Mouse (Mus musculus): ENCODE data around the gene Dmxl2.

Gene Dmxl2

DNA sequence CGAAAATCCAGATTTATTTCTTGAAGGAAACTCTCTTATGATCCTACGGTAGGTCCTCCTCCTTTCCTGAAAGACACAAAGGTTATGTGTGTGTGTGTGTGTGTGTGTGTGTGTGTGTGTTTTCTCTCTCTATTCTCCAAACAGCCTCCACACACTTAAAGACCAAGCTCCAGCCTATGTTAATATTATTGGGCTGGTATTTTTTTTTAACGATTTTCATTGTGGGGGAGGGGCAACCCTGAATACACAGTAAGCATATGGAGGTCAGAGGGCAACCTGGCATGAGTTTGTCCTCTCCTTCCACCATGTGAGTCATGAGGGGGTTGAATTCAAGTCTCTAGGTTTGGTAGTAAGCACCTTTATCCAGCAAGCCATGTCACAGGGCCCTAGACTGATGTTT is 1.6 kb downstream of the Dmxl2 start:
- no peak for DNase-seq (ENCODE audit: low read depth, low spot score)

DNA sequence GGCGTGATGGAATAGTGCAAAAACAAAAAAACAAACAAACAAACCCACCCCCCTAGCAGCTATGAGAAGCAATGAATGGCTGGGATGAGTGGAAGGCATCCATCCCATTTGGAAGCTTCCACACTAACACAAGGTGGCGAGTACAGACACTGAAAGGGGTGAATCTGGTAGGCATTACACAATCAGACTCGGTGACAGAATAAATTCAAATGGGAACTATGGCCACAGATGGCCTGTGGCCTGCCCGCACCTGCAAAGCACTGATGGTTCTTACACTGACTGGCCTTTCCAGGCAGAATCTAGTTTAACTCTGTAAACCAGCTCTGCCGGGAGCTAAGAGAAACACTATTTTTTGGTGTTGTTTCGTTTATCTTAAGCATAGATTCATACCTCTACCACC is 2.1 kb downstream of the Dmxl2 start:
- DNase-seq (ENCODE audit: low read depth, low spot score) = no peak

DNA sequence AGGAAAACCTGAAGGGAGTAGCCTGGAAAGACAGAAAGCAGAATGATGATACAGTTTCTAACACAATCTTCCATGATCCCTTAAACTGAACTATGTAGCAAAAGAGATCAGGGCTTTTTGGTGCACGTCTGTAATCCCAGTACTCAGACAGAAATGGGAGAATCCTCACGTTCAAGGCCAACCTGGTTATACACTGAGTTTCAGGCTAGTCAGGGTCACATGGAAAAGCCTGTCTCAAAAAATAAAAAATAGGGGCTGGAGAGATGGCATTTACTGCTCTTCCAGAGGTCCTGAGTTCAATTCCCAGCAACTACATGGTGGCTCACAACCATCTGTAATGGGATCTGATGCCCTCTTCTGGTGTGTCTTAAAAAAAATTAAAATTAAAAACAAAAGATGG is 11.0 kb downstream of the Dmxl2 start:
- DNase-seq (ENCODE audit: low read depth, low spot score) = no peak

DNA sequence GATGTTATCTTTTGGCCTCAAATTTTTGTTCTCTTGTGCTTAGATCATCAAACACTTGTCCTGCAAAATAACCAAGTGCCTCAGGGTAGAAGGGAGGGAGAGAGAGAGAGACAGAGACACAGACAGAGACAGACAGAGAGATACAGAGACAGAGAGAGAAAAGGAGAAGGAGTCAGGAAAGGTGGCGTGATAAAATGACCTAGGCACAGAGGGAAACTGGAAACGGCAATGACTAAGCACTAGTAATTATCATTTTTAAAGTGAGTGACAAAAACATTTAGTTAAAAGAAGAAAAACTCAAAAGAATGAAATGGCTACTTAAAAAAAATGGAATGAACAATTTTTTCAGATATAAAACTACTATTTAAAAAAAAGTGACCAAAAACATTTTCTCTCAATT is 11.8 kb downstream of the Dmxl2 start:
- DNase-seq (ENCODE audit: low read depth, low spot score) = no peak

DNA sequence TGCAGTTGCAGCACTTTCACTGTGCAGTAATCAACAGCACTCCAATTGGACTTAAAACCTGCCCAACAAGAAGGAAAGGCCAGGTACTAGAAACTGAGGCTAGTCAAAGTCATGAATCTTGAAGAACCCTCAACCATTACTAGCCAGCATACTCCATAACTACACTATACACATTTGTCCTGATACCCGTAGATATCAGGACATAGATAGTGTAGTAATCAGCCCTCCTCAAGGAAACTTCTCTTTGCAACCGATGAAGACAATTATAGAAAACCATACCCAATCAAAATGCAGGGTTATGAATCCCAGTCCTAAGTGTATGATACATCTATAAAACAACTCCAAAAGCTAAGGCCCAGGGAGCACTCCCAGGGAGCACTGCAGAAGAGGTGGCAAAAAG is 16.5 kb downstream of the Dmxl2 start:
- no peak for DNase-seq (ENCODE audit: low read depth, low spot score)

DNA sequence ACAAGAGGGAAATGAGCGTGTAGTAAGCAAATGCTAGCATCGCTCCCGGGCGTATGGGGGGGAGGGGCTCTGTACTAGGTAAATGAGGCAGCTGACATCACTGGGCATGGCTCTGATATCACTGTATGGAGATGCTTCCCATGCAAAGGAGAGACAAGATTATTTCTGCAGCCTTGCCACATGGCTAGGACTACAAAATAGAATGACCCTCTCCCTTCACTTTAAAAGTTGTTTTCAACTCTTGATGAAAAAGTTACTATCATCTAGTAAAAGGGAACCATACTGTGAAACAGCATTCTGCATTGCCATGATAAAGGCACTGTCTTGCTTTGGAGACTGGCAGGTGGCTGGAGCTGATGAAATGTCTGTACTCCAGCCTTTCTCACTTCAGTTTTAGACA is 18.2 kb downstream of the Dmxl2 start:
- no peak for DNase-seq (ENCODE audit: low read depth, low spot score)

DNA sequence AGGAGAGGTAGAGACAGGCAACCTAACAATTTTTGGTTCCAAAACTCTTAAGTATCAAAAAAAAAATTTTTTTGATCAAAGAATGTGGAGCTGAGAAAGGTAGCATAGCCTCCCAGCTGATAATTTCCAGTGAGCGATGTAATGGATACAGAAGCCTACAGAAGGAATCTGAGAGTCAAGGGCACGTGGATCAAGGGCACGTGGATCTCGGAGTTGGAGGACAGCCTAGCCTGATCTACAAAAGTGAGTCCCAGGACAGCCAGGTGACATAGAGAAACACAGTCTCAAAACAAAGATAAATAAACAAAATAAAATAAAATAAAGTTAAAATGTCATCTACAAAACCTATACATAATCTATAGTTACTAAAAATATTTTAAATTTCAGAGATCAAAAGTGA is 18.7 kb downstream of the Dmxl2 start:
- no peak for DNase-seq (ENCODE audit: low read depth, low spot score)

DNA sequence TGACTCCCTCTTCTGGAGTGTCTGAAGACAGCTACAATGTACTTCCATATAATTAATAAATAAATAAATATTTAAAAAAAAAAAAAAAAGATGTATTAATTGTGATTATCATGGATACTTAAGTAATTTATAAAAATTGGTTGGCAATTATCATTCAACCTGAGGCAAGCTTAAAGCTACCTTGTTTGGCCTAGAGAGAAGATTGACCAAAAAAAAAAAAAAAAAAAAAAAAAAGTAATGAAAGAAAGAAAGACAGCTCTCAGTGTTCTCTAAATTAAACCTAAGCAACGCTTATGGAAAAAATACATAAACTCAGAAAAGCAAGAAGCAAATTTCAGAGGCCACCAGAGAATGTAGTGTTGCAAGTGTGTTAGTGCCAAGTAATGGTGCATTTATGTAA is 22.4 kb downstream of the Dmxl2 start:
- DNase-seq (ENCODE audit: low read depth, low spot score) = no peak

DNA sequence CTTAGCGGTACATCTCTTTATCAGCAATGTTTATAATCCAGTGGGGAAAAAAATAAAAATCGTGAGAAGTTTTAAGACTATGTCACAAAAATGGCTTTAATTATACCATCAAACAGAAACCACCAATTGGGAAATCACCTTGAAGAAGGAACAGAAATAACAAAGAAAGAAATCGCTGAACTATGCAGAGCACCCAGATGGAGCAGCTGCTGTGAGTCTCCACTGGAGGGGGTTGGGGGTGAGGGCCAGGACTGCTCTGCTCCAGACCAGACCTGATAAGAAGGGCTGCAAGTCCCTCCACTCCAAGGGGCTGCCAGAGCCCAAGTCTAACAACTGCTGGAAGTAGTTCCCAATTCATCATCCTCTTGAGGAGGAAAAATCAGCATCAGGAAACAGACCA is 23.3 kb downstream of the Dmxl2 start:
- DNase-seq (ENCODE audit: low read depth, low spot score) = no peak

DNA sequence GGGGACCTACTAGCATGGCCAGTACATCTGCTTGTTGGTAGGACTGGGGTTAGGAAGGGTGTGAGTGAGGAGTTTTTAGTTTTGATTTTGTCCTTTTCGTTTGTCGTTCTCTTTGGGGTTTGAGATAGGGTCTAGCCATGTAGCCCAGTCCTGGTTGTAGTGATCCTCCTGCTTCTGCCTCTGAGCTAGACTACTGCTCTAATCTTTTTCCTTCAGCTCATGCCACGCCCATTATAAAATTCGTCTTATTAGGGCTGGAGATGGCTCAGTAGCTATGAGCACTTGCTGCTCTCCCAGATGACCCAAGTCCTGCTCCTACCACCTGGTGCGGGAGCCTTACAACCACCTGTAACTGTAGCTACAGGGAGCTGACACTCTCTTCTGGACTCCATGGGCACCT is 26.9 kb downstream of the Dmxl2 start:
- DNase-seq (ENCODE audit: low read depth, low spot score) = no peak

DNA sequence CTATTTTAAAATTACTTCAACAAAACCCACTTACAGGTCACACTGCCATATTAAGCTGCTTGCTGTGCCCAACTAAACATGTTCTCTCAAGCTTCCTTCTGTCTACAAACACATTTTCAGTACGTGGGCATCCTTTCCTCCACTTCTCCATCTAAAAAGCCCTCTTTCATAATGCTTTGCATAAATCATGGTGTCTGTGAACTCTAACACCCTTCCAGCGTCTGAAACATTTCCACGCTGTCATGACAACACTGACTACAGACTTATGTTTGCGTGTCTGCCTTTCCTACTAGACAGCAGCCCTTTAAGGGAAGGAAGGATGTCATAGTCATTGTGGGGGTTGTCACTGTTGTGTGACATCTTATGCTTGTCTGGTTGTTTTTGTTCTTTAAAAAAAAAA is 27.4 kb downstream of the Dmxl2 start:
- no peak for DNase-seq (ENCODE audit: low read depth, low spot score)

DNA sequence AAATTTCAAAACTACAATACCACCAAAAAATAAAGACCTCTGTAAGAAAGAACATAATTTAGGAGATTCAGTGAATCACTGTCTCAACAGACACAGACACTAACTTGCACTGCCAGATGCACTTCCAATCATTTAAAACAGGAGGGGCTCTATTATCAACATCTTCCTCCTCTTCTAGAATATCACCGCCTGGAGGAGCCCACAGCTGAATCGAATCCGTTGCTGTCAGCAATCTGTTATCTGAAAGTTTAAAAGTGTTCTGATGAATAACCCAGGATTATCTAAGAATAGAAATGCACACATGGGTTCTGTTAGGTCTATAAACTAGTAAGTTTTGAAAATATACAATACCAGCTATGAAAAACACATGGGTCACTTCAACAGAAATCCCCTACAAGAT is 28.6 kb downstream of the Dmxl2 start:
- DNase-seq (ENCODE audit: low read depth, low spot score) = no peak

DNA sequence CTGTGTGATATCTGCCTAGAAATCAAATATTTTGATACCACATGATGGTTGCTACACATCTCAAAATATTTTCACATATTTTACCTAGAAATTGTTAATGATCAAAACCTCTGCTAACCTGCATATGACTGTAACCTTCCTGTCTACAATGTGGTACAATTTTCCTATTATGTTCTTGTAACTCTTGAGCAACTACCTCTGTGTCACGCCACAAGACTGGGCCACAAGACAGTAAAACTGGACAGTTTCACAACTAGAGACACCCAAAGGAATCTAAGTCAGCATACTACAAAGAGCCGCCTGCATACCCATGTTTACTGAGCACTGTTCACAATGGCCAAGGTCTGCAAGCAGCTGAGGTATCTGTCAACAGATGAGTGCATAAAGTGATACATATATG is 32.1 kb downstream of the Dmxl2 start:
- DNase-seq (ENCODE audit: low read depth, low spot score) = no peak

DNA sequence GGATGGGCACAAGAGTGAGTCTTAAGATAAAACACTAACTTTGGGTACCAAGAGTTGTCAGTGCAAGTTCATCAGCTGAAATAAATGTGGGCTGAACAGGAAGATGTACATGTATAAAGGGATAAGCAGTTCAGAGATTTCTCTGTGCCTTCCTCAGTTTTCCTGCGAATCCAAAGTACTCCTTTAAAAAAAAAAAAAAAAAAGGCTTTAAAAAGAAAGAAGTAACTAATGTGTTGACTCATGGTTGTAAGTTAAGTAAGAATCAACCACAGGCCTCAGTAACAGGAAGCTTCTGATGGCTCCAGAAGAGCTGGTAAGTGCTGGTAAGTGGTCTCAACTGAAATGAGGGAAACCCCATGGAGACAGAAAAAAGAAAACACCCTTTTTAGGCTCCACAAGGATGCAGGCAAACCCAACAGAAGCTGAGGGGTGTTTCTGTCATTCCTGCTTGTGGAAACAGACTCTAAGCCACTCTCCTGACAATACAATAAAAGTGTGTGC is 33.9 kb downstream of the Dmxl2 start:
- no peak for DNase-seq (ENCODE audit: low read depth, low spot score)

DNA sequence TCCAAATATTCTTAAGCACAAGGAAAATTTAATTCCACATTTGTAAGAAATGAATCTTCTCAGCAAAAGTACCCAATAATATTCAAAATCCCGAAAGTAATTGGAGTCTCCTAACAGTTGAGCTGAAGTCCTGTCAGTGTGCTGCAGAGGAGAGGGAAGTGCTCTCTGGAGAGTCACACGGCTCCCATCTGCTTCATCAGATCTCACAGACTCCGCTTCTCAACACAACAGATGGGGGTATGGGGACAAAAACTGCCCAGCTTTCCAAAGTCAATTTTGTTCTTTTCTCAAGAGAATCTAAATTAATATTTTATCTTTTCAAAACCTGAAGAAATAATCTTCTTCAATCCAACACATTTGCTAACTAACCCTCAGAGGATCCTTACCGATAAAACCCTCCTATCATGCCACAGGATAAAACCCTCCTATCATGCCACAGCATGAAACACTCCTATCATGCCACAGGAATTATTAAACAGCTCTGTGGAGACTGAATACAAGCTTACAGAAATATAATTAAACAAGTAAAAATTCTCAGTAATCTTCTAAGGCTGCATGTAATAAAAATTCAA is 37.9 kb downstream of the Dmxl2 start:
- no peak for DNase-seq (ENCODE audit: low read depth, low spot score)

DNA sequence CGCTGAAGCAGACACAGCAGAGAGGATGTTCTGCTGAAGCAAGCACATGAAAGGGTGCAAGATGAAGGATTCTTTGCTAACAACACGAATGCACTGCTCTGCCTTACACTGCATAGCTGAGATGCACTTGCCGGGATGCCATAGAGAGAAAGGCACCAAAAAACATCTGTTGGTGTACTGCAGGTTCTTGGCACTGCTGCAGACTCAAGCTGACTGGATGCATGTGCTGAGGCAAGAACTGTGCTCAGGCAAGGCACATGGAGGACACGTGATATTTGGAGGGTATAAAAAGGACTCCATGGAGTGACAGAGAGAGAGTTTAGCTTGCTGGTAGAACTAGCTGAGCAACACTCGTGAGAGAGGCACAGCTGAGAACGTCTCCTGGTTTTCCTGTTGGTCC is 62.4 kb downstream of the Dmxl2 start:
- DNase-seq (ENCODE audit: low read depth, low spot score) = no peak

DNA sequence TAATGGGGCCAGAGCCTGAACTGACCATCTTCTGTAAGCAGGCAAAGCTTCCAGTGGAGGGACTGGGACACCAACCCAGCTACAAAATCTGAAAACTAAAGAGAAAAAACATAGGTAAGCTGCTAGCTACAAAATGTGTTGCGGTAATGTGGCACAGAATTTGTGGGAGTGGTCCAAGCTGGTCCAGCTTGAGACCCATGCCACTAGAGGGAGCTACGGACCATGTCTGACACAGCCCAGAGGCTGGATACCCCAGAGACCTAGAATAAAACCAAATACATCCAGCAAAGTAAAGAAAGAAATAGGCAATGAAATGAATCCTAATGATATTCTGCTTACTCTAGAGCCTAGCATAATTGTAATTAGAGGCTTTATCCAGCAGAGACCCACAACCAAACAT is 63.2 kb downstream of the Dmxl2 start:
- peak; percentile 16 for DNase-seq (ENCODE audit: low read depth, low spot score)

DNA sequence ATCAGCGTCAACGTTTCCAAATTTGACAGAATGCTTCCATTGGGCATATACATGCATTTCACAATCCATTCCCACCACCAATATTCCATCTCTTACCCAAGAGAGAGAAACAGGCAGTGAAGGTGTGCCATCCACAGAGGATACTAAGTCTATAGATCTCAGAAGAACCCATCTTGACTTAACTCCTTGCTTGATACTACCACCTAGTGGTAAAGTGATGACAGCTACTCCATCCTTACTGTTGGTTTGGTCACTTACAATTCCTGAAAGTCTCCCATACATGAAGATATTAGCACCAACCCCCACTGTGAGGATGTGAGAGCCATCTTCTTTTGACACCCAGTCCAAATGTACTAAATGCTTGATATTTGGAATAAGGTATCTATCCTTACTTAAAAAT is 85.2 kb downstream of the Dmxl2 start:
- DNase-seq (ENCODE audit: low read depth, low spot score) = no peak

DNA sequence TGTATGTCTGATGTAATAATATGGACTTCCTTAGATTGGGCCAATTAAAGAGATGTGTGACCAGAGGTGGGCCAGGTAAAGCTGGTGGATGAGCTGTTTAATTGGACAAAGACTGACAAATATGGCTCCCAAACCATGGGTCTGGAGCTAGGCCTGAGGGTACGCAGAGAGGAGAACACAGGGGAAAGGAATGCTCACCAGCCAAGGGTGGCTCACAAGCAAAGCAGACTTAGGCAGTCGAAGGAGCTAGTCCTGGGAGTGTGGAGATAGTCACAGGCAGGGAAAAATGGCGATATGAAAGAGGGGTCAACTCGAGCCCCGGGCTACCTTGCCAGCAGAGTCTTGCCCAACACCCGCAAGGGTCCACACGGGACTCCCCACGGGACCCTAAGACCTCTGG is 144.7 kb downstream of the Dmxl2 start:
- DNase-seq (ENCODE audit: low read depth, low spot score) = no peak

DNA sequence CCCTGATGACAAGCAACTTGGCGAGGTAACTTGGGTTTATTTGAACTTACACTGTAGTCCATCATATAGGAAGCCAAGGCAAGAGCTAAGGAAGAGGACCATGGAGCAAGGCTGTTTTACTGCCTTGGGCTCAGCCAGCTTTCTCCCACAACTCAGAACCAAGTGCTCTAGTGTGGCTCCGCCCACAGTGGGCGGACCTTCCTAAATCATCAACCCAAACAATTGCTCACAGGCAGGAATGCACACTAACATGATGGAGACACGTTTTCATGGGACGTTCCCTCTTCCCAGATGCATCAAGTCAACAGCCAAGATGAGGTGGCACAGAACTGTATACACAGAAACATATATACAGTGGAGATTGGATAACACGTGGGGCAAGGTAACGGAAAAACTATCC is 159.4 kb downstream of the Dmxl2 start:
- DNase-seq (ENCODE audit: low read depth, low spot score) = no peak

DNA sequence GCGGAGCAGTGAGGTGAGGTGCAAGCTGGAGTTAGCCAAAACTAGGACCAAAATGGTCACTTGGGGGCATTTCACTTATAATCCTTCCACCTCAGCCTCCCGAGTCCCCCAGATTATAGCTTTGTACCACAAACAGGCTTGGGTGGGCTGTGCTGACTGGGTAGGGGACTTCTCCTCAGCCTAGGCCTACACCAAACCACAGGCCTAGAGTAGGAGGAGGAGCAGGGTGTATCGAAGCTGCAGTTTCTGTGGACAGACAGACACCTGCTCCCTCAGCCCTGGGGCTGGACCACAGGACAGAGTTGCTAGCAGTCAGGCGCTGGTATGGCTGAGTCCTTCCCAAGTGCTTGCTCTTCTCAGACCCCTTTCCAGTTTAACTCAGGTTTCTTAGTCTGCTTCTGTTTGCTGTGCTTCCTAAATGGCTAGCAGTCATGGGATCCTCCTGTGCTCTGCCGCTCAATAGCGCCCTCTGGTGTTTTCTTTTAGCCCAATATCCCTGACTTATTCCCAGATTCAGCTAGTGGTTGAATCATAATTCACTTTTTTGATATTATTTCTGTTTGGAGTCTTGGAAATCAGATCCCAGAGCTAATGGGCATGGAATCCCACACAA is 164.8 kb downstream of the Dmxl2 start:
- DNase-seq (ENCODE audit: low read depth, low spot score) = peak; percentile 18

DNA sequence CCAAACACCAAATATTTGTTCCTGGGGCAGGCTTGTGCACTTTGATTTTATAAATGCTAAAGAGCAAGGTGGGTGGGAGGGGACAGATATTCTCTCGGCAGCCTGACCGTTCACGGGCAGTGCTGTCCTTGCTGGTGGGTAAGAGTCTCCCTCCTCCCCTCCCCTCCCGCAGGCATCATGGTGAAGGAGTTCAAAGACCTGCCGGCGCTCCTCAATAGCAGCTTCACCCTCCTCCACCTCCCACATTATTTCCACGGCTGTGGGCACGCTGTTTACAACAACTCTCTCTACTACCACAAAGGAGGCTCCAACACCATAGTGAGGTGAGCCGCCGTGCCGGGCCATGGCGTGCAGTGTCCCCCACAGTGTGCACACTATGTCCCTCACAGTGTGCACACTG is 165.8 kb downstream of the Dmxl2 start:
- no peak for DNase-seq (ENCODE audit: low read depth, low spot score)

DNA sequence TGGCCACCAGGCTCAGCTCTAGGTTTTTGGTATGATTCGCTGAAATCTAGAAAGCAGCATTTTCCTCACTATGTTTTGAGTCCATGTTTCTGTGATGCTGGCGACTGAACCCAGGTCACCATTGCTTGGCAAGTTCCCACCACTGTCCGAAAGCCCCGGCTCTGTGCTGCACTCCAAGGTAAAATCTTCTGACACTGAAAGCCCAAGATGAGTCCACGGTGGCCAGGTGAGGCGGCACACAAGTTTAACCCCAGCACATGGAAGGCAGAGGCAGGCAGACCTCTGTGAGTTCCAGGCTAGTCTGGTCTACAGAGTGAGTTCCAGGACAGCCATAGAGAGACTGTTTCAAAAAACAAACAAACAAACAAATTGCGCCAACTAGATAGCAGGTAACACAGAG is 172.2 kb downstream of the Dmxl2 start:
- no peak for DNase-seq (ENCODE audit: low read depth, low spot score)

DNA sequence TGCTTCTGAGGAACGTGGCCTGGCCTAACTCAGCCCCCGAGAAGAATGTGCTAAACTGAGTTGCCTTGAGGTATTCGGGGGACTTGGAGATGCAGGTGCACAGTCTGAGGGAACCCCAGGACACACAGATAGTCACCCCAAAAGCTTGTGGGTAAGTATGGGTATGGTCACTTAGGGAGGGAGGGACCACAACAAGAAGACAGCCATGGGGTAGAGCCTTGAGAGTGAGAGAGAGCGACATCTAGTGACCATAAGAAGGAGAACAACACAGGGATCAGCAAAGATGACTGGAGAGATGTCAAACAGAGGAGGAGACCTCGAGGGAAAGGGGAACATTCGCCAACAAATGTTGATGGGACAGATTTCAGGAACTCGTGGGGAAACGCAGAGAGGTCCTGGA is 178.0 kb downstream of the Dmxl2 start:
- no peak for DNase-seq (ENCODE audit: low read depth, low spot score)
